Mouse (Mus musculus) liver, postnatal 0 days (tissue): ENCODE results near the gene Wnt10b.
"Not testable (repeated sequence)": the region's sequence is repeated elsewhere in the genome, so short reads cannot be mapped to it uniquely, and the experiment has no call there.

ENCODE experiments used
- CTCF ChIP-seq: sonication (generic); IDR thresholded peaks from 2 replicates; pipeline ENCODE4 v1.5.1; 2016; ENCODE audit warnings: antibody characterized with exemption, low read depth
- EP300 ChIP-seq: IDR thresholded peaks from 2 replicates; pipeline ENCODE4 v1.6.1; 2016; ENCODE audit warnings: antibody characterized with exemption, low read depth, mild to moderate bottlenecking

- peak; percentile 19; the same call in 1 of the 2 replicates for TF ChIP-seq CTCF
- TF ChIP-seq EP300, result not testable (repeated sequence)
Measured at GRCm38 (mm10) chr15:98810212-98810611, 32.3 kb upstream of the Wnt10b start.
